Mouse (Mus musculus): ENCODE measurements around the gene 2310034G01Rik. TPM values are rescaled to one million over a fixed set of nuclear protein-coding genes. Genes with fewer than 3 reads are reported as not detected.
A peak's percentile ranks its signal among the peaks of the same experiment; 100 is the strongest.

The 2310034G01Rik gene
- polyA plus RNA-seq, 1 experiment from 2014 or later, result 1.7 TPM

- WGBS, result 85% methylated on average over 23 of the region's 23 CpGs
- Histone ChIP-seq H3K4me1 (replicated peaks; ENCODE audit: control insufficient read depth, insufficient read depth) (no peaks in the 10 kb centered on the region), H3K27ac (replicated peaks) (no peak overlapping the region), H3K4me2 (replicated peaks; ENCODE audit: low read depth) (no peak overlapping the region), H3K9ac (ENCODE audit: low read length) (no peak overlapping the region), H3K4me3 (ENCODE audit: low read depth, low read length) (no peak overlapping the region), H3K27me3 (ENCODE audit: control insufficient read depth, insufficient read depth, low read length) (no peaks in the 10 kb centered on the region), H3K36me3 (ENCODE audit: control insufficient read depth, insufficient read depth, low read length) (no peaks in the 10 kb centered on the region), H3K9me3 (ENCODE audit: control insufficient read depth, low read length) (no peaks in the 10 kb centered on the region)
- TF ChIP-seq CTCF (IDR thresholded peaks at IDR 0.05; ENCODE audit: low read depth), result no peak
- TF ChIP-seq EP300 (optimal IDR thresholded peaks at IDR 0.05), result no peak
- no peak for DNase-seq (ENCODE audit: low spot score)
- ATAC-seq (ENCODE audit: low FRiP score, low TSS enrichment), result no peak
Observed at GRCm38 (mm10) chr19:46367798-46368590, 17.9 kb upstream of the 2310034G01Rik start.

GRCm38 (mm10) chr19:46363294-46364009 lies 13.3 kb upstream of the 2310034G01Rik start:
- WGBS, result 69% methylated on average over 11 of the region's 11 CpGs
- H3K27ac ChIP-seq (replicated peaks), result no peak overlapping the region
- H3K4me3 ChIP-seq (ENCODE audit: low read depth, low read length), result no peak overlapping the region
- H3K27me3 ChIP-seq (ENCODE audit: control insufficient read depth, insufficient read depth, low read length), result no peaks in the 10 kb centered on the region
- ATAC-seq (ENCODE audit: low FRiP score, low TSS enrichment) (no peak), DNase-seq (ENCODE audit: low spot score) (no peak)
- H3K4me1 ChIP-seq (replicated peaks; ENCODE audit: control insufficient read depth, insufficient read depth), result no peaks in the 10 kb centered on the region
- TF ChIP-seq CTCF (IDR thresholded peaks at IDR 0.05; ENCODE audit: low read depth), result no peak
- TF ChIP-seq EP300 (optimal IDR thresholded peaks at IDR 0.05), result no peak
- no peaks in the 10 kb centered on the region for H3K9me3 ChIP-seq (ENCODE audit: control insufficient read depth, low read length)
- no peaks in the 10 kb centered on the region for H3K36me3 ChIP-seq (ENCODE audit: control insufficient read depth, insufficient read depth, low read length)
- no peak overlapping the region for H3K9ac ChIP-seq (ENCODE audit: low read length)
- H3K4me2 ChIP-seq (replicated peaks; ENCODE audit: low read depth), result no peak overlapping the region

- 84% methylated on average over 8 of the region's 8 CpGs for WGBS
Observed at GRCm38 (mm10) chr19:46362104-46362503, 12.0 kb upstream of the 2310034G01Rik start.

GRCm38 (mm10) chr19:46358381-46358780 lies 8.3 kb upstream of the 2310034G01Rik start:
- TF ChIP-seq EP300 (optimal IDR thresholded peaks at IDR 0.05) (no peak), CTCF (IDR thresholded peaks at IDR 0.05; ENCODE audit: low read depth) (no peak)
- H3K27me3 ChIP-seq (ENCODE audit: control insufficient read depth, insufficient read depth, low read length), result no peaks in the 10 kb centered on the region
- no peaks in the 10 kb centered on the region for H3K4me1 ChIP-seq (replicated peaks; ENCODE audit: control insufficient read depth, insufficient read depth)
- DNase-seq (ENCODE audit: low spot score), result peak; percentile 26
- no peak overlapping the region for H3K9ac ChIP-seq (ENCODE audit: low read length)
- H3K4me3 ChIP-seq (ENCODE audit: low read depth, low read length), result no peak overlapping the region
- peak; percentile 33; the same call in 1 of the 2 replicates for ATAC-seq (ENCODE audit: low FRiP score, low TSS enrichment)
- H3K27ac ChIP-seq (replicated peaks), result peak overlapping the region; percentile 79
- H3K4me2 ChIP-seq (replicated peaks; ENCODE audit: low read depth), result peak overlapping the region; percentile 80; the same call in 1 of the 2 replicates
- no peaks in the 10 kb centered on the region for H3K36me3 ChIP-seq (ENCODE audit: control insufficient read depth, insufficient read depth, low read length)
- WGBS, result 53% methylated on average over 4 of the region's 4 CpGs
- H3K9me3 ChIP-seq (ENCODE audit: control insufficient read depth, low read length), result no peaks in the 10 kb centered on the region

More at GRCm38 (mm10) chr19:46362104-46362503, 12.0 kb upstream of the 2310034G01Rik start:
- Histone ChIP-seq H3K27me3 (ENCODE audit: control insufficient read depth, insufficient read depth, low read length) (no peaks in the 10 kb centered on the region), H3K4me2 (replicated peaks; ENCODE audit: low read depth) (no peak overlapping the region), H3K9ac (ENCODE audit: low read length) (no peak overlapping the region), H3K27ac (replicated peaks) (no peak overlapping the region), H3K4me1 (replicated peaks; ENCODE audit: control insufficient read depth, insufficient read depth) (no peaks in the 10 kb centered on the region), H3K4me3 (ENCODE audit: low read depth, low read length) (no peak overlapping the region), H3K9me3 (ENCODE audit: control insufficient read depth, low read length) (no peaks in the 10 kb centered on the region), H3K36me3 (ENCODE audit: control insufficient read depth, insufficient read depth, low read length) (no peaks in the 10 kb centered on the region)
- TF ChIP-seq EP300 (optimal IDR thresholded peaks at IDR 0.05), result no peak
- no peak for TF ChIP-seq CTCF (IDR thresholded peaks at IDR 0.05; ENCODE audit: low read depth)
- DNase-seq (ENCODE audit: low spot score) (no peak), ATAC-seq (ENCODE audit: low FRiP score, low TSS enrichment) (no peak)

- WGBS, result 15% methylated on average over 25 of the region's 25 CpGs
- ATAC-seq (ENCODE audit: low FRiP score, low TSS enrichment), result peak; percentile 78
- peak; percentile 67 for DNase-seq (ENCODE audit: low spot score)
- peak overlapping the region; percentile 49 for H3K4me3 ChIP-seq (ENCODE audit: low read depth, low read length)
- no peaks in the 10 kb centered on the region for H3K9me3 ChIP-seq (ENCODE audit: control insufficient read depth, low read length)
- peak overlapping the region; percentile 79 for H3K27ac ChIP-seq (replicated peaks)
- H3K27me3 ChIP-seq (ENCODE audit: control insufficient read depth, insufficient read depth, low read length), result no peaks in the 10 kb centered on the region
- H3K9ac ChIP-seq (ENCODE audit: low read length), result peak overlapping the region; percentile 61
- TF ChIP-seq EP300 (optimal IDR thresholded peaks at IDR 0.05) (no peak), CTCF (IDR thresholded peaks at IDR 0.05; ENCODE audit: low read depth) (no peak)
- no peaks in the 10 kb centered on the region for H3K4me1 ChIP-seq (replicated peaks; ENCODE audit: control insufficient read depth, insufficient read depth)
- H3K36me3 ChIP-seq (ENCODE audit: control insufficient read depth, insufficient read depth, low read length), result no peaks in the 10 kb centered on the region
- peak overlapping the region; percentile 80 for H3K4me2 ChIP-seq (replicated peaks; ENCODE audit: low read depth)
Observed at GRCm38 (mm10) chr19:46357344-46358280, 7.5 kb upstream of the 2310034G01Rik start.

All from stomach, postnatal 0 days (tissue).